Comparison of ENCODE assay signal across 10 mouse cellular contexts in genomic region chr9:85400600-85401313, GRCm38 (mm10).
DNase-seq lines count a peak whose midpoint lies in the region; ATAC-seq and TF ChIP-seq lines count a peak whose summit lies in the region.
"Had no signal": no experiment of that assay in that cellular context is flagged by ENCODE, and none has a peak within 500 bp of the region (broad histone marks: within the 10 kb centered on the region; RNA-seq: fewer than 3 reads in every experiment).

No protein-coding gene starts in this region.

- no peaks in the 10 kb centered on the region for H3K27me3 ChIP-seq in kidney, postnatal 0 days (ENCODE audit: insufficient read depth, low read length)
- H3K27me3 ChIP-seq in heart, adult 2 months (ENCODE audit: control insufficient read depth, insufficient read depth, low read length), result no peaks in the 10 kb centered on the region
- no peaks in the 10 kb centered on the region for H3K27me3 ChIP-seq in liver, postnatal 0 days (ENCODE audit: insufficient read depth, low read length)

- no peaks in the 10 kb centered on the region for H3K79me2 ChIP-seq in heart, adult 2 months (replicated peaks; ENCODE audit: control insufficient read depth, insufficient read depth, low read length)

- TF ChIP-seq EP300 in heart, adult 2 months (IDR thresholded peaks at IDR 0.05; ENCODE audit: insufficient read depth, low read depth, low read length), result 0 out of 2 replicates have a peak, but pooled peaks have one; percentile 15
- TF ChIP-seq EP300 in liver, postnatal 0 days (IDR thresholded peaks at IDR 0.05; ENCODE audit: low read depth), result no peak

- no peak for TF ChIP-seq POLR2A in heart, adult 2 months (IDR thresholded peaks at IDR 0.05; ENCODE audit: insufficient read depth, low read depth, low read length)

- no peaks in the 10 kb centered on the region for H3K36me3 ChIP-seq in kidney, postnatal 0 days (ENCODE audit: insufficient read depth, low read length)
- peaks cover 9% of the 10 kb centered on the region; the same call in 1 of the 2 replicates for H3K36me3 ChIP-seq in heart, adult 2 months (ENCODE audit: control insufficient read depth, insufficient read depth, low read length)
- H3K36me3 ChIP-seq in liver, postnatal 0 days (replicated peaks; ENCODE audit: insufficient read depth, low read length), result no peaks in the 10 kb centered on the region
- H3K36me3 ChIP-seq: limb, embryonic 12.5 days had no signal

- WGBS in kidney, postnatal 0 days, result 33% methylated on average over 12 of the region's 12 CpGs
- 21% methylated on average over 12 of the region's 12 CpGs for WGBS in heart, adult 2 months
- WGBS in liver, postnatal 0 days (ENCODE audit: insufficient replicate concordance), result 65% methylated on average over 12 of the region's 12 CpGs

- H3K9me3 ChIP-seq in kidney, postnatal 0 days (replicated peaks; ENCODE audit: low read length), result no peaks in the 10 kb centered on the region
- no peaks in the 10 kb centered on the region for H3K9me3 ChIP-seq in liver, postnatal 0 days (ENCODE audit: low read length)
- H3K9me3 ChIP-seq: limb, embryonic 12.5 days had no signal

- DNase-seq in kidney, postnatal 0 days (ENCODE audit: low spot score), result peak; percentile 49
- DNase-seq in kidney, adult 9 months, result no peak
- DNase-seq in cerebellum, adult 18-20 months, result peak; percentile 9 to 10
- peak in 1 of 2 experiments; percentile 35 for DNase-seq in heart, adult 2 months
- DNase-seq in liver, postnatal 0 days, result no peak
- DNase-seq in thymus, adult 18-20 months, result no peak
- no peak for DNase-seq in thymus, postnatal 10 days (ENCODE audit: low spot score in 2 of 2)
- DNase-seq: gastrocnemius, postnatal 25 days had no signal

- H3K4me1 ChIP-seq in kidney, postnatal 0 days (replicated peaks; ENCODE audit: insufficient read depth, low read length), result no peaks in the 10 kb centered on the region
- peaks cover 4% of the 10 kb centered on the region for H3K4me1 ChIP-seq in heart, adult 2 months (ENCODE audit: control insufficient read depth, insufficient read depth, low read length)
- no peaks in the 10 kb centered on the region for H3K4me1 ChIP-seq in liver, postnatal 0 days (ENCODE audit: insufficient read depth)

- no peak overlapping the region for H3K4me3 ChIP-seq in kidney, postnatal 0 days (replicated peaks; ENCODE audit: low read depth, low read length)
- H3K4me3 ChIP-seq in heart, adult 2 months, result no peak overlapping the region
- H3K4me3 ChIP-seq in liver, postnatal 0 days (ENCODE audit: low read depth, low read length), result no peak overlapping the region
- H3K4me3 ChIP-seq: limb, embryonic 12.5 days had no signal

- intact Hi-C loops in heart, adult 2 months (cut with DNase I), result no loop called here

- no peak for TF ChIP-seq CTCF in kidney, postnatal 0 days (IDR thresholded peaks at IDR 0.05; ENCODE audit: low read depth)
- no peak for TF ChIP-seq CTCF in heart, adult 2 months (IDR thresholded peaks at IDR 0.05)
- no peak for TF ChIP-seq CTCF in liver, postnatal 0 days (IDR thresholded peaks at IDR 0.05; ENCODE audit: low read depth)

- H3K9ac ChIP-seq in kidney, postnatal 0 days (ENCODE audit: low read depth, low read length), result no peak overlapping the region
- H3K9ac ChIP-seq in heart, adult 2 months (ENCODE audit: low read depth, low read length), result no peak overlapping the region
- no peak overlapping the region for H3K9ac ChIP-seq in liver, postnatal 0 days (replicated peaks)
- H3K9ac ChIP-seq: limb, embryonic 12.5 days had no signal

- ATAC-seq in kidney, postnatal 0 days (replicated peaks; ENCODE audit: low FRiP score, low read depth), result no peak
- ATAC-seq in liver, postnatal 0 days, result no peak
- ATAC-seq in CD4-positive, CD25-positive, alpha-beta regulatory T cell, adult 4 months, result no peak

- H3K27ac ChIP-seq in kidney, postnatal 0 days, result no peak overlapping the region
- no peak overlapping the region for H3K27ac ChIP-seq in heart, adult 2 months
- no peak overlapping the region for H3K27ac ChIP-seq in liver, postnatal 0 days (ENCODE audit: low read depth)
- H3K27ac ChIP-seq: limb, embryonic 12.5 days had no signal

- no peak overlapping the region for H3K4me2 ChIP-seq in kidney, postnatal 0 days (ENCODE audit: low read length)
- 0 out of 2 replicates have a peak overlapping the region, but pooled peaks have one; percentile 22 for H3K4me2 ChIP-seq in liver, postnatal 0 days (ENCODE audit: low read depth, low read length)
- H3K4me2 ChIP-seq: limb, embryonic 12.5 days had no signal

Comparison
In these comparisons a context has a peak if more than half of its experiments do, and no peak if none do; other contexts are left out.
1. DNase-seq: peak in kidney, postnatal 0 days (single experiment) and cerebellum, adult 18-20 months (2 of 2); none in kidney, adult 9 months (single experiment), liver, postnatal 0 days (single experiment), thymus, adult 18-20 months (0 of 2) and thymus, postnatal 10 days (0 of 2).